Mouse (Mus musculus) kidney, adult 2 months (tissue): ENCODE results near the gene Nthl1. TPM values are rescaled to one million over a fixed set of nuclear protein-coding genes. Genes with fewer than 3 reads are reported as not detected.

ENCODE experiments used
- DNase-seq: peaks from one replicate; pipeline ENCODE4 v3.0.0; 2021
- H3K27ac ChIP-seq: fragments of 200-500 bp; 2 replicates; pipeline ENCODE4 v1.5.1; 2012; ENCODE audit warnings: low read depth, low read length, control low read depth, inconsistent platforms; ENCODE audit not compliant: insufficient read depth
- H3K27me3 ChIP-seq: fragments of 200-500 bp; replicated peaks from 2 replicates; pipeline ENCODE4 v1.6.1; 2012; ENCODE audit warnings: mild to moderate bottlenecking, moderate library complexity, low read length, inconsistent platforms; ENCODE audit not compliant: control insufficient read depth, insufficient read depth
- H3K36me3 ChIP-seq: fragments of 200-500 bp; 2 replicates; pipeline ENCODE4 v1.6.1; 2012; ENCODE audit warnings: mild to moderate bottlenecking, moderate library complexity, low read length, inconsistent platforms; ENCODE audit not compliant: control insufficient read depth, insufficient read depth
- H3K4me1 ChIP-seq: fragments of 200-500 bp; 2 replicates; pipeline ENCODE4 v1.6.1; 2011; ENCODE audit warnings: low read length; ENCODE audit not compliant: control insufficient read depth, insufficient read depth
- H3K4me3 ChIP-seq: fragments of 200-500 bp; 2 replicates; pipeline ENCODE4 v1.5.1; 2011; ENCODE audit warnings: mild to moderate bottlenecking, low read depth, low read length, control low read depth; ENCODE audit not compliant: insufficient read depth
- CTCF ChIP-seq: fragments of 200-500 bp; conservative IDR thresholded peaks from 2 replicates; pipeline ENCODE4 v1.5.1; 2011; ENCODE audit warnings: low read depth, mild to moderate bottlenecking, control low read depth, low read length, moderate library complexity, mixed read lengths; ENCODE audit not compliant: insufficient read depth, insufficient read length
- POLR2A ChIP-seq: fragments of 200-500 bp; IDR thresholded peaks from one replicate; pipeline ENCODE4 v1.6.1; 2011; ENCODE audit warnings: low read depth, low read length, control low read depth
- WGBS: fragments of 180-500 bp; shearing (Covaris S2); methylation state at CpG from one replicate; pipeline ENCODE4 v1.1.7; 2018; 5-methylcytosine and 5-hydroxymethylcytosine counted together
- polyA plus RNA-seq: library from polyadenylated mRNA; depleted of rRNA; stranded (reverse); fragments of >200 nt; gene quantifications from 2 replicates; pipeline ENCODE4 v1.2.3, GENCODE M21; 2012

The Nthl1 gene
- polyA plus RNA-seq, 1 experiment = 13.6 TPM

- Histone ChIP-seq H3K27ac (peak overlapping the region; percentile 19), H3K4me3 (no peak overlapping the region), H3K36me3 (no peaks in the 10 kb centered on the region), H3K27me3 (no peaks in the 10 kb centered on the region), H3K4me1 (0 out of 2 replicates have a peak, but pooled peaks cover 6% of the 10 kb centered on the region)
- WGBS = 57% methylated on average over 9 of the region's 9 CpGs
- TF ChIP-seq POLR2A = no peak
- no peak for TF ChIP-seq CTCF
- peak; percentile 69 for DNase-seq
Observed at GRCm38 (mm10) chr17:24638840-24639239, 6.4 kb downstream of the Nthl1 start.

DNA sequence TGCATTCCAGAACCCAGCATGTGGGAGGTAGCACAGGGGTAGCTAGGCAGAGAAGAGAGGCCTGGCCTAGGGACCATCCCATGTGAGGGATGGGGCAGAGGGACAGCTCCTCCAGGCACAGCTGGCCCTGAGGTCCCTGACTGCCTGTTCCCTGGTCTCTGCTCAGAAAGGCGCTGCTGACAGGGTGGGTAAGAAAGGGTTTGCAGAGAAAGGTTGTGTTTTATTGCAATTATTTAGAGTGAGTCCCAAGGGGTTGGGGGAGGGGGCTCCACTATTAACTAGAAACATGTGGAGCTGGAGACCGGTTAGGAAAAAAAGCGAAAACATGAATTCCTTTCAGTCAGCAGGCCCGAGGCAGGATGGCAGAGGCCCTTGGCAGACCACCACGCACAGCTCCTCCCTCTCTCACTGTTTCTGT, 7.1 kb downstream of the Nthl1 start:
- WGBS = 63% methylated on average over 5 of the region's 5 CpGs
- no peaks in the 10 kb centered on the region for H3K36me3 ChIP-seq
- DNase-seq = no peak
- TF ChIP-seq POLR2A (no peak), CTCF (no peak)
- no peaks in the 10 kb centered on the region for H3K27me3 ChIP-seq
- peak overlapping the region; percentile 19 for H3K27ac ChIP-seq
- H3K4me1 ChIP-seq = 0 out of 2 replicates have a peak, but pooled peaks cover 6% of the 10 kb centered on the region
- no peak overlapping the region for H3K4me3 ChIP-seq

DNA sequence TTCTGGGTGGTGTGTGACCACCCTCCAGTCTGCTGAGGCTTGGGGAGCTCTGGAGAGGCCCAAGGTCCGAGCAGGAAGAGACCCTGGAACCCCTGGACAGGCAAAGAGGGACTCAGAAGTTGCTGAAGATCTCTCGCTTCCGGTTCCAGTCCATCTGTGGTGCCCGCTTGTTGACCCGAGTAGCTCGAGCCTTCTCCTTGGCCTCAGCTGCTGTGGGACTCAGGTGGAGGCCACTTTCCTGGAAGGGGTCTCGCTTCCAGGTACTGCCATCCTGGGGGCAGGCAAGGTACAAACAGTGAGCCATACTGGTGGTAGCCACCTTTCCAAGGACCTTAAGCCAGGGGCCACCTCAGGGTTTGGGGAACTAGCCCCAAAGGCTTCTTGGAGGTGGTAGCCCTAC, 7.6 kb downstream of the Nthl1 start:
- H3K36me3 ChIP-seq = no peaks in the 10 kb centered on the region
- TF ChIP-seq POLR2A = no peak
- no peak for TF ChIP-seq CTCF
- H3K4me1 ChIP-seq = 0 out of 2 replicates have a peak, but pooled peaks cover 6% of the 10 kb centered on the region
- DNase-seq = no peak
- 85% methylated on average over 7 of the region's 7 CpGs for WGBS
- H3K27ac ChIP-seq = peak overlapping the region; percentile 19
- H3K4me3 ChIP-seq = no peak overlapping the region
- no peaks in the 10 kb centered on the region for H3K27me3 ChIP-seq

- no peak overlapping the region for H3K27ac ChIP-seq
- no peak for DNase-seq
- H3K36me3 ChIP-seq = no peaks in the 10 kb centered on the region
- 89% methylated on average over 15 of the region's 15 CpGs for WGBS
- H3K4me1 ChIP-seq = 0 out of 2 replicates have a peak, but pooled peaks cover 3% of the 10 kb centered on the region
- H3K4me3 ChIP-seq = no peak overlapping the region
- no peak for TF ChIP-seq POLR2A
- no peak for TF ChIP-seq CTCF
- no peaks in the 10 kb centered on the region for H3K27me3 ChIP-seq
Observed at GRCm38 (mm10) chr17:24640581-24640980, 8.1 kb downstream of the Nthl1 start.

DNA sequence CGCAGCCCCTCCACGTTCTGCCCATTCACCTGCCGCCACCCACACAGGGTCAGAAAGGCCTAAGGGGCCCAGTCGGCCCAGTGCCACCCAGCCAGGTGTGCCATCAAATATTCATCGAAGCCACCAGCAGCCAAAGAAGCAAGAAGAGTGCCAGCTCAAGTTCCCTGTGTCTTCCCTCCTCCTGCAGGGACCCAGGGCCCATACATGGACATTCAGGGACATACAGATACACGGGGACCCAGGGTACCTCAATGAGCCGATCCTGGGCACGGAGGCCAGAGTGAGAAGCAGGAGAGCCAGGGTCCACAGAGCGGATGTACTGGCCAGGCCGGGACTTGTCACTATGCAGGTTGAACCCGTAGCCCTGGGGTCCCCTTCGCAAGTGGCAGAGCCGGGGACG, 9.5 kb downstream of the Nthl1 start:
- 0 out of 2 replicates have a peak, but pooled peaks cover 3% of the 10 kb centered on the region for H3K4me1 ChIP-seq
- H3K36me3 ChIP-seq = no peaks in the 10 kb centered on the region
- no peaks in the 10 kb centered on the region for H3K27me3 ChIP-seq
- peak overlapping the region; percentile 58 for H3K4me3 ChIP-seq
- 84% methylated on average over 14 of the region's 14 CpGs for WGBS
- no peak for TF ChIP-seq POLR2A
- no peak for TF ChIP-seq CTCF
- DNase-seq = no peak
- H3K27ac ChIP-seq = no peak overlapping the region

DNA sequence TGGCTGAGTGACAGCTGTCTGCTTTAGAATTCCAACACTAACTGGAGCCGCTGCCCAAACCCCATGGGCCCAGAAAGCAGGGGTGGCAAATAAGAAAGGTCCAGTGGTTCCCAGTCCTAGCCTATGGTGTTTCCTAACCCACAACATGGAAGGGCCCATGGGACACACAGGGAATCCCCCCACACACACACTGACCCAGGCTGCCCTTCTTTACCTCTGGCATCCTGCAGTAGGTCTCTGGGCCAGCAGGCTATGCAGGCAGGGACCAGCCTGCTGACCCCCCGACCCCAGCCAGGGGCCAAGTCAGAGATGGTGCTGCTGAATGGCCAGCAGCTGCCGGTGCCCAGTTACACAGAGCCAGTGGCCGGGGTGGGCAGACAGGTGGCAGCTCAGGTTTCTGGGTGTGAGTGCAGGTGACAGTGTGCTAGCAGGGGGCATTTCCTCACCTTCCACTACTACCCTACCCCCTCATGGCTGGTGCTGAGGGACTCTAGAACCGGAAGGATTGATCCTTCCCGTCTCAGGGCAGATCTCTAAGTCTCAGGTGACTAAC, 10.4 kb downstream of the Nthl1 start:
- Histone ChIP-seq H3K36me3 (no peaks in the 10 kb centered on the region), H3K4me1 (0 out of 2 replicates have a peak, but pooled peaks cover 3% of the 10 kb centered on the region), H3K27ac (peak overlapping the region; percentile 96), H3K27me3 (no peaks in the 10 kb centered on the region), H3K4me3 (peak overlapping the region; percentile 58)
- WGBS = 56% methylated on average over 6 of the region's 6 CpGs
- no peak for DNase-seq
- TF ChIP-seq CTCF = no peak
- TF ChIP-seq POLR2A = no peak

- Histone ChIP-seq H3K27ac (peak overlapping the region; percentile 96), H3K4me1 (0 out of 2 replicates have a peak, but pooled peaks cover 3% of the 10 kb centered on the region), H3K27me3 (no peaks in the 10 kb centered on the region), H3K36me3 (no peaks in the 10 kb centered on the region), H3K4me3 (peak overlapping the region; percentile 58)
- WGBS = 49% methylated on average over 7 of the region's 7 CpGs
- peak; percentile 52 for DNase-seq
- TF ChIP-seq POLR2A = no peak
- no peak for TF ChIP-seq CTCF
Observed at GRCm38 (mm10) chr17:24644030-24644715, 11.7 kb downstream of the Nthl1 start.
